Mouse (Mus musculus): ENCODE measurements around the gene Dnmbp. TPM values are rescaled to one million over a fixed set of nuclear protein-coding genes. Genes with fewer than 3 reads are reported as not detected.
A peak's percentile ranks its signal among the peaks of the same experiment; 100 is the strongest.

Gene Dnmbp
- total and polyA plus RNA-seq, 3 experiments: 5.4 to 9.4 TPM; not detected in 1

- TF ChIP-seq E2F4 (IDR thresholded peaks at IDR 0.05; ENCODE audit: borderline replicate concordance, low read depth, low read length): no peak
- peak; percentile 18; the same call in 1 of the 2 replicates for TF ChIP-seq GATA1 (IDR thresholded peaks at IDR 0.05; ENCODE audit: low read depth, low read length)
- no peak for TF ChIP-seq POLR2A (IDR thresholded peaks at IDR 0.05; ENCODE audit: control insufficient read depth in 1 of 2, insufficient read depth in 1 of 2, low read depth in 1 of 2, low read length in 2 of 2, poor library complexity in 1 of 2)
Measured at GRCm38 (mm10) chr19:43832425-43833069, 107.4 kb downstream of the Dnmbp start (continued).

GRCm38 (mm10) chr19:43826855-43827254 is 113.1 kb downstream of the Dnmbp start:
- no peak for DNase-seq (ENCODE audit: low read depth, low spot score)
- Histone ChIP-seq H3K27ac (ENCODE audit: control insufficient read depth, low read depth, low read length) (no peak overlapping the region), H3K9me3 (replicated peaks; ENCODE audit: insufficient read depth, low read length) (no peaks in the 10 kb centered on the region), H3K36me3 (ENCODE audit: control insufficient read depth in 1 of 2, insufficient read depth in 2 of 2, low read length in 2 of 2) (no peaks in the 10 kb centered on the region), H3K27me3 (ENCODE audit: control insufficient read depth in 1 of 2, insufficient read depth in 2 of 2, low read length in 2 of 2) (peaks cover 0 to 5% of the 10 kb centered on the region in 2 experiments; a peak in 2 of 4 replicates), H3K9ac (ENCODE audit: control insufficient read depth, low read depth, low read length, poor library complexity, severe bottlenecking) (no peak overlapping the region), H3K4me1 (ENCODE audit: control insufficient read depth in 1 of 2, insufficient read depth in 2 of 2, low read length in 2 of 2) (no peaks in the 10 kb centered on the region), H3K4me3 (ENCODE audit: control insufficient read depth in 1 of 2, insufficient read depth in 1 of 2, low read depth in 2 of 2, low read length in 2 of 2) (no peak overlapping the region), H3K79me2 (ENCODE audit: control insufficient read depth, insufficient read depth, low read length, poor library complexity) (no peaks in the 10 kb centered on the region)
- TF ChIP-seq BHLHE40 (IDR thresholded peaks at IDR 0.05; ENCODE audit: borderline replicate concordance, low read depth, low read length): no peak

DNA sequence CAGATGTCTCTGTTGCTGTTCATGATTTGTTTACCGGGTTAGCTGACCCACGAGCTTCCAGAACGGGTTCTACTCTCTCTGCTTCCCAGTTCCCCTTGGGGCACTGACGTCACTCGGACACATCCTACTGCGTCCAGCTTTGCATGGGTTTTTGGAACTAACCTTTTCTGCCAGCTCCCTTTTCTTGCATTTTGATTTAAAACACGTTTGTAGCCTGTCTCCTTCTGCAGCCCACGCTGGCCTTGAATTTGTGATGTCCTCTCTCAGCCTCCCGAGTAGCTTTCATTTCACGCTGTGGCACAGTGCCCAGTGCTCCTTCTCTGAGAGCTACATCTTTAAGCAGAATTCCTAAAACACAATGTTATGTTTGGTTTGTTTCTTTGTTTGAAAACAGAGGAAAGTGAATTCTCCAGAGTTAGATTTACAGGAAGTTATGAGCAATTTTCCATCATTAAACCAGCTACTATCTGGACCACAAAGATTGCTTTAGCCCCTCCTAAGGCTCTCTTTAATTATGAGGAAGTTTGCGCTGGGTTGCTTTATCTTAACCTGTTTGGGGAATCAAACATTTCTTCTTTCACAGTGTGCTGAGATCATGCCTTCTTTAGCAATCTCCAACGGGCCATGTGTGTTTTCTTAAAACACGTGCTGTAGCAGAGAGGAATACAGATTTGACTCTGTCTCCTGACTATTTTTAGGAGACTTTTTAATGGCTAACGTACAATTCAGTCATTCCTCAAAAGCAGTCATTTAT is 124.2 kb downstream of the Dnmbp start:
- H3K4me3 ChIP-seq (ENCODE audit: control insufficient read depth in 1 of 2, insufficient read depth in 1 of 2, low read depth in 2 of 2, low read length in 2 of 2): peak overlapping the region; percentile 20 to 56
- peak; percentile 70 for DNase-seq (ENCODE audit: low read depth, low spot score)
- no peak overlapping the region for H3K9ac ChIP-seq (ENCODE audit: control insufficient read depth, low read depth, low read length, poor library complexity, severe bottlenecking)
- no peaks in the 10 kb centered on the region for H3K9me3 ChIP-seq (replicated peaks; ENCODE audit: insufficient read depth, low read length)
- H3K27ac ChIP-seq (ENCODE audit: control insufficient read depth, low read depth, low read length): no peak overlapping the region
- no peaks in the 10 kb centered on the region for H3K79me2 ChIP-seq (ENCODE audit: control insufficient read depth, insufficient read depth, low read length, poor library complexity)
- peaks cover 0 to 7% of the 10 kb centered on the region in 2 experiments; a peak in 1 of 4 replicates for H3K4me1 ChIP-seq (ENCODE audit: control insufficient read depth in 1 of 2, insufficient read depth in 2 of 2, low read length in 2 of 2)
- peaks cover 2 to 3% of the 10 kb centered on the region in 2 experiments; a peak in 2 of 4 replicates for H3K27me3 ChIP-seq (ENCODE audit: control insufficient read depth in 1 of 2, insufficient read depth in 2 of 2, low read length in 2 of 2)
- H3K36me3 ChIP-seq (ENCODE audit: control insufficient read depth in 1 of 2, insufficient read depth in 2 of 2, low read length in 2 of 2): peaks cover 0 to 4% of the 10 kb centered on the region in 2 experiments; a peak in 2 of 4 replicates
- TF ChIP-seq POLR2A (IDR thresholded peaks at IDR 0.05; ENCODE audit: control insufficient read depth in 1 of 2, insufficient read depth in 1 of 2, low read depth in 1 of 2, low read length in 2 of 2, poor library complexity in 1 of 2): no peak
- TF ChIP-seq ZMIZ1 (IDR thresholded peaks at IDR 0.05; ENCODE audit: low read depth, low read length): no peak
- no peak for TF ChIP-seq TCF12 (IDR thresholded peaks at IDR 0.05; ENCODE audit: low read depth, low read length)
- peak; percentile 69; the same call in 1 of the 2 replicates for TF ChIP-seq SIN3A (IDR thresholded peaks at IDR 0.05; ENCODE audit: low read length)
- TF ChIP-seq EP300 (IDR thresholded peaks at IDR 0.05; ENCODE audit: low read depth in 1 of 2, low read length in 2 of 2): peak in 1 of 2 experiments; percentile 71; a peak in 3 of 4 replicates
- TF ChIP-seq MEF2A (IDR thresholded peaks at IDR 0.05; ENCODE audit: extremely low read depth, insufficient replicate concordance, low read depth, low read length, poor library complexity, severe bottlenecking): no peak
- no peak for TF ChIP-seq POLR2AphosphoS2 (IDR thresholded peaks at IDR 0.05; ENCODE audit: low read length)
- TF ChIP-seq ZKSCAN1 (IDR thresholded peaks at IDR 0.05; ENCODE audit: low read depth, low read length): no peak
- no peak for TF ChIP-seq HCFC1 (IDR thresholded peaks at IDR 0.05; ENCODE audit: low read depth, low read length)
- TF ChIP-seq MAX (IDR thresholded peaks at IDR 0.05; ENCODE audit: low read length): peak; percentile 94
- TF ChIP-seq USF2 (IDR thresholded peaks at IDR 0.05; ENCODE audit: borderline replicate concordance in 1 of 2, insufficient read depth in 1 of 2, low read depth in 1 of 2, low read length in 2 of 2): no peak
- peak; percentile 62; the same call in 1 of the 2 replicates for TF ChIP-seq MXI1 (IDR thresholded peaks at IDR 0.05; ENCODE audit: low read depth, low read length)
- TF ChIP-seq CTCF (IDR thresholded peaks at IDR 0.05 in 2 of 3, conservative IDR thresholded peaks at IDR 0.05 in 1 of 3; ENCODE audit: control insufficient read depth in 1 of 3, insufficient read depth in 1 of 3, low read depth in 2 of 3, low read length in 3 of 3, poor library complexity in 1 of 3, severe bottlenecking in 1 of 3): no peak
- TF ChIP-seq RCOR1 (IDR thresholded peaks at IDR 0.05; ENCODE audit: low read depth, low read length): peak; percentile 93
- no peak for TF ChIP-seq ELF1 (IDR thresholded peaks at IDR 0.05; ENCODE audit: low read depth, low read length)
- TF ChIP-seq CHD2 (IDR thresholded peaks at IDR 0.05; ENCODE audit: low read length): no peak
- TF ChIP-seq RAD21 (IDR thresholded peaks at IDR 0.05; ENCODE audit: low read depth, low read length): no peak
- TF ChIP-seq ETS1 (IDR thresholded peaks at IDR 0.05; ENCODE audit: low read depth, low read length): no peak
- no peak for TF ChIP-seq GABPA (IDR thresholded peaks at IDR 0.05; ENCODE audit: low read depth, low read length)
- TF ChIP-seq NRF1 (IDR thresholded peaks at IDR 0.05; ENCODE audit: insufficient read depth, low read depth, low read length, poor library complexity, severe bottlenecking): no peak
- TF ChIP-seq KAT2A (conservative IDR thresholded peaks at IDR 0.05; ENCODE audit: low read depth, low read length): no peak
- TF ChIP-seq ZNF384 (IDR thresholded peaks at IDR 0.05; ENCODE audit: low read depth, low read length): no peak
- no peak for TF ChIP-seq CHD1 (IDR thresholded peaks at IDR 0.05; ENCODE audit: low read depth, low read length)

Measured in MEL (cell line).